ENCODE assay signal across 17 mouse cellular contexts in the genomic region with DNA sequence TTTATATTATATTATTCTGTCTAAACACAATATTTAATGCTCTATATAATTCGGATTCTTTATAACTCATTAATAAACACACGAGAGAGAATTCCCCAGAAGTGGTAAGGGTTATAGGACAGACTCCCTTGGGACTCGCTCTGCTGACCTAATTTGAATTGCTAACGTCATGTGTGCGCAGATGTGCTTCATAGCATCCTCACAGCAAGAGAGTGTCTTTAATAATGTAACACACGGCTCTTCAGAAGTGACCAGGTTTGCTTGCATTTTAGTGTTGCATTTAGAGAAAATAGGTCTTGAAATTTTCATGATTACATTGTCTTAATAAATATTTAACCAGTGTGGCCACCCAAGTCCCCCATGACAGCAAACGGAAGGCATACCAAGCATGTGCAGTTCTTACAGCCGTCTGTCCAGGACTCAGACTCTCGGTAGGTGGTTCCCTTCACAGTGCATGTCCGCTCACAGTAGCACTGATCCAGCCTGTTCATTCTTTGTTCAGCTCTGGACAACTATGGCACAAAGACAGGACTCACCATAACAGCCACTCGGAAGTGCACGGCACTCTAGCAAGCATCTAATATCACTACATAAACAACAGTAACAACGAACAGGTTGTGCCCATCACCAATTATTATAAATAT.
A peak's percentile ranks its signal among the peaks of the same experiment; 100 is the strongest.
DNase-seq lines count a peak whose midpoint lies in the region; ATAC-seq lines count a peak whose summit lies in the region.
"Had no signal": no experiment of that assay in that cellular context is flagged by ENCODE, and none has a peak within 500 bp of the region (broad histone marks: within the 10 kb centered on the region; RNA-seq: fewer than 3 reads in every experiment).

No protein-coding gene starts in this region.

- no peaks in the 10 kb centered on the region for H3K27me3 ChIP-seq in hindbrain, embryonic 10.5 days (ENCODE audit: insufficient read depth, poor library complexity, severe bottlenecking)
- no peaks in the 10 kb centered on the region for H3K27me3 ChIP-seq in hindbrain, embryonic 16.5 days (replicated peaks; ENCODE audit: control insufficient read depth, insufficient read depth, low read length)
- no peaks in the 10 kb centered on the region for H3K27me3 ChIP-seq in hindbrain, embryonic 12.5 days
- H3K27me3 ChIP-seq in neural tube, embryonic 13.5 days: no peaks in the 10 kb centered on the region
- H3K27me3 ChIP-seq: heart, embryonic 13.5 days; kidney, embryonic 15.5 days; megakaryocyte, embryonic 14.5 days had no signal

- H3K4me1 ChIP-seq in hindbrain, embryonic 10.5 days (replicated peaks): peaks cover 29% of the 10 kb centered on the region
- no peaks in the 10 kb centered on the region for H3K4me1 ChIP-seq in hindbrain, embryonic 16.5 days (ENCODE audit: control insufficient read depth, insufficient read depth, low read depth, low read length)
- H3K4me1 ChIP-seq in hindbrain, embryonic 12.5 days: peaks cover 24% of the 10 kb centered on the region
- H3K4me1 ChIP-seq in neural tube, embryonic 13.5 days (replicated peaks): peaks cover 47% of the 10 kb centered on the region
- H3K4me1 ChIP-seq: heart, embryonic 13.5 days; kidney, embryonic 15.5 days; megakaryocyte, embryonic 14.5 days had no signal

- no peak overlapping the region for H3K4me2 ChIP-seq in hindbrain, embryonic 16.5 days (ENCODE audit: low read length)
- H3K4me2 ChIP-seq in hindbrain, embryonic 12.5 days (replicated peaks): 0 out of 2 replicates have a peak overlapping the region, but pooled peaks have one; percentile 2
- H3K4me2 ChIP-seq in neural tube, embryonic 13.5 days: no peak overlapping the region
- H3K4me2 ChIP-seq: heart, embryonic 13.5 days; kidney, embryonic 15.5 days had no signal

- H3K36me3 ChIP-seq in hindbrain, embryonic 10.5 days: peaks cover 16% of the 10 kb centered on the region; the same call in 1 of the 2 replicates
- H3K36me3 ChIP-seq in hindbrain, embryonic 16.5 days (ENCODE audit: control insufficient read depth, insufficient read depth, low read length): no peaks in the 10 kb centered on the region
- H3K36me3 ChIP-seq in hindbrain, embryonic 12.5 days: no peaks in the 10 kb centered on the region
- H3K36me3 ChIP-seq in neural tube, embryonic 13.5 days: peaks cover 9% of the 10 kb centered on the region; the same call in 1 of the 2 replicates
- H3K36me3 ChIP-seq: heart, embryonic 13.5 days; kidney, embryonic 15.5 days had no signal

- no peaks in the 10 kb centered on the region for H3K9me3 ChIP-seq in hindbrain, embryonic 10.5 days
- no peaks in the 10 kb centered on the region for H3K9me3 ChIP-seq in hindbrain, embryonic 16.5 days (ENCODE audit: control insufficient read depth, low read length)
- H3K9me3 ChIP-seq in hindbrain, embryonic 12.5 days (replicated peaks): no peaks in the 10 kb centered on the region
- H3K9me3 ChIP-seq in neural tube, embryonic 13.5 days: no peaks in the 10 kb centered on the region
- H3K9me3 ChIP-seq: heart, embryonic 13.5 days; kidney, embryonic 15.5 days had no signal

- peak overlapping the region; percentile 72 for H3K27ac ChIP-seq in hindbrain, embryonic 10.5 days
- no peak overlapping the region for H3K27ac ChIP-seq in hindbrain, embryonic 16.5 days (ENCODE audit: low read depth, low read length)
- H3K27ac ChIP-seq in hindbrain, embryonic 12.5 days: peak overlapping the region; percentile 83
- H3K27ac ChIP-seq in neural tube, embryonic 13.5 days (replicated peaks): peak overlapping the region; percentile 74; the same call in 1 of the 2 replicates
- H3K27ac ChIP-seq: heart, embryonic 13.5 days; kidney, embryonic 15.5 days had no signal

- 58% methylated on average over 13 of the region's 13 CpGs for WGBS in hindbrain, embryonic 10.5 days
- 33% methylated on average over 13 of the region's 13 CpGs for WGBS in hindbrain, embryonic 16.5 days
- 37% methylated on average over 13 of the region's 13 CpGs for WGBS in hindbrain, embryonic 12.5 days
- WGBS in neural tube, embryonic 13.5 days: 28% methylated on average over 13 of the region's 13 CpGs

- H3K4me3 ChIP-seq in hindbrain, embryonic 10.5 days: no peak overlapping the region
- no peak overlapping the region for H3K4me3 ChIP-seq in hindbrain, embryonic 16.5 days (ENCODE audit: low read length)
- no peak overlapping the region for H3K4me3 ChIP-seq in hindbrain, embryonic 12.5 days
- no peak overlapping the region for H3K4me3 ChIP-seq in neural tube, embryonic 13.5 days
- H3K4me3 ChIP-seq: erythroblast, embryonic 14.5 days; heart, embryonic 13.5 days; kidney, embryonic 15.5 days had no signal

- DNase-seq in hindbrain, embryonic 10.5 days (ENCODE audit: low spot score): no peak
- DNase-seq in mesoderm, embryonic 11.5 days (ENCODE audit: low read depth, low spot score): peak; percentile 62
- no peak for DNase-seq in frontal cortex, postnatal 36 days (ENCODE audit: low spot score in 2 of 2)
- DNase-seq in gastrocnemius, postnatal 10 days: no peak
- DNase-seq in gastrocnemius, adult 8-10 months (ENCODE audit: low spot score in 2 of 2): no peak
- DNase-seq: cerebellum, adult 9-10 months; heart, postnatal 36 days; lung, postnatal 10 days; thymus, adult 18-20 months had no signal

- H3K9ac ChIP-seq in hindbrain, embryonic 16.5 days (ENCODE audit: low read depth, low read length): no peak overlapping the region
- no peak overlapping the region for H3K9ac ChIP-seq in hindbrain, embryonic 12.5 days
- H3K9ac ChIP-seq in neural tube, embryonic 13.5 days: no peak overlapping the region
- H3K9ac ChIP-seq: heart, embryonic 13.5 days; kidney, embryonic 15.5 days had no signal

- no peak for ATAC-seq in hindbrain, embryonic 16.5 days
- peak; percentile 79 for ATAC-seq in hindbrain, embryonic 12.5 days (ENCODE audit: low FRiP score)
- ATAC-seq in neural tube, embryonic 13.5 days (ENCODE audit: low read depth): peak; percentile 44; the same call in 1 of the 2 replicates
- ATAC-seq: intestine, embryonic 16.5 days had no signal
